Mouse (Mus musculus) midbrain, postnatal 0 days (tissue): ENCODE results near the gene Gtpbp2. TPM values are rescaled to one million over a fixed set of nuclear protein-coding genes. Genes with fewer than 3 reads are reported as not detected.

Experiments
- ATAC-seq: fragments of 200-750 bp; cut with Nextera tagmentation; 2 replicates; pipeline ENCODE4 v1.8.0; 2017; ENCODE audit warnings: moderate number of reproducible peaks, mild to moderate bottlenecking, moderate TSS enrichment, moderate library complexity; ENCODE audit not compliant: low FRiP score
- DNase-seq: peaks from one replicate; pipeline ENCODE4 v3.0.0-alpha.2; 2015; ENCODE audit warnings: low spot score
- H3K27ac ChIP-seq: fragments of 300-500 bp; sonication (generic); 2 replicates; pipeline ENCODE4 v1.5.1; 2014; ENCODE audit warnings: low read depth, mild to moderate bottlenecking, low read length, mixed read lengths
- H3K27me3 ChIP-seq: fragments of 300-500 bp; sonication (generic); 2 replicates; pipeline ENCODE4 v1.6.1; 2014; ENCODE audit warnings: low read length, control low read depth, mixed read lengths; ENCODE audit not compliant: insufficient read depth
- H3K36me3 ChIP-seq: fragments of 300-500 bp; sonication (generic); 2 replicates; pipeline ENCODE4 v1.6.1; 2014; ENCODE audit warnings: low read length, control low read depth, mixed read lengths; ENCODE audit not compliant: insufficient read depth
- H3K4me1 ChIP-seq: fragments of 300-500 bp; sonication (generic); 2 replicates; pipeline ENCODE4 v1.6.1; 2014; ENCODE audit warnings: mild to moderate bottlenecking, control low read depth, antibody characterized with exemption, low read length, mixed read lengths; ENCODE audit not compliant: insufficient read depth
- H3K4me2 ChIP-seq: fragments of 300-500 bp; sonication (generic); 2 replicates; pipeline ENCODE4 v1.6.1; 2014; ENCODE audit warnings: low read depth, mild to moderate bottlenecking, low read length, mixed read lengths; ENCODE audit not compliant: poor library complexity, severe bottlenecking
- H3K4me3 ChIP-seq: fragments of 300-500 bp; sonication (generic); 2 replicates; pipeline ENCODE4 v1.5.1; 2014; ENCODE audit warnings: low read depth, mild to moderate bottlenecking, low read length, moderate library complexity
- H3K9ac ChIP-seq: fragments of 300-500 bp; sonication (generic); replicated peaks from 2 replicates; pipeline ENCODE4 v1.6.1; 2014; ENCODE audit warnings: mild to moderate bottlenecking, low read length, moderate library complexity, mixed read lengths; ENCODE audit not compliant: poor library complexity, severe bottlenecking
- H3K9me3 ChIP-seq: fragments of 300-500 bp; sonication (generic); 2 replicates; pipeline ENCODE4 v1.6.1; 2016; ENCODE audit warnings: low read length, control low read depth
- CTCF ChIP-seq: IDR thresholded peaks from 2 replicates; pipeline ENCODE4 v1.5.1; 2016; ENCODE audit warnings: antibody characterized with exemption, mild to moderate bottlenecking
- WGBS: fragments of 180-500 bp; shearing (Covaris S2); extraction: QIAGEN DNeasy Blood & Tissue Kit; methylation state at CpG from one replicate; pipeline ENCODE4 v1.1.7; 2014; 5-methylcytosine and 5-hydroxymethylcytosine counted together
- polyA plus RNA-seq: library from polyadenylated mRNA; unstranded; fragments of >200 nt; fragmentation: Nextera tagmentation; extraction: Ambion mirVana; gene quantifications from 2 replicates; pipeline ENCODE4 v1.2.1, GENCODE M21; 2015
- total RNA-seq: library from RNA; depleted of rRNA; stranded (reverse); fragments of >200 nt; gene quantifications from 2 replicates; pipeline ENCODE4 v1.2.3, GENCODE M21; 2014

Gene Gtpbp2
- total and polyA plus RNA-seq, 2 experiments from 2014 or later, result 25.9 to 82.2 TPM

- Histone ChIP-seq H3K9me3 (no peaks in the 10 kb centered on the region), H3K4me3 (no peak overlapping the region), H3K27me3 (no peaks in the 10 kb centered on the region), H3K9ac (no peak overlapping the region), H3K27ac (no peak overlapping the region), H3K4me2 (no peak overlapping the region), H3K4me1 (0 out of 2 replicates have a peak, but pooled peaks cover 3% of the 10 kb centered on the region), H3K36me3 (peaks cover 48% of the 10 kb centered on the region)
- no peak for ATAC-seq
- no peak for DNase-seq
- TF ChIP-seq CTCF, result no peak
- 95% methylated on average over 8 of the region's 8 CpGs for WGBS
Observed at GRCm38 (mm10) chr17:46164301-46164700, 3.5 kb downstream of the Gtpbp2 start.

DNA sequence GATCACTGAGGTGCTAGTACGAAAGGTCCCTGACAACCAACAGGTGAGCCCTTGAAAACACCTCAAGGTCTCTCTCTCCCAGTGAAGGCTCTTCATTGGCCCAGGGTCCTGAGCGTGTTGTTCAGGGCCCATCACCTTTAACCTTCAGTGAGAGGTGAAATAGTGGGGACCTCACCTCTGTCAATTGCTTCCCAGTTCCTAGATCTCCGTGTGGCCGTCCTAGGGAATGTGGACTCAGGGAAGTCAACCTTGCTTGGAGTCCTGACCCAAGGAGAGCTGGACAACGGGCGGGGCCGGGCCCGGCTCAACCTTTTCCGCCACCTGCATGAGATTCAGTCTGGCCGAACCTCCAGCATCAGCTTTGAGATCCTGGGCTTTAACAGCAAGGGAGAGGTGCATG is 4.0 kb downstream of the Gtpbp2 start:
- no peak overlapping the region for H3K9ac ChIP-seq
- no peak overlapping the region for H3K4me3 ChIP-seq
- H3K27ac ChIP-seq, result no peak overlapping the region
- DNase-seq (no peak), ATAC-seq (no peak)
- 95% methylated on average over 10 of the region's 10 CpGs for WGBS
- H3K4me1 ChIP-seq, result 0 out of 2 replicates have a peak, but pooled peaks cover 3% of the 10 kb centered on the region
- no peaks in the 10 kb centered on the region for H3K9me3 ChIP-seq
- no peak overlapping the region for H3K4me2 ChIP-seq
- no peaks in the 10 kb centered on the region for H3K27me3 ChIP-seq
- TF ChIP-seq CTCF, result no peak
- H3K36me3 ChIP-seq, result peaks cover 51% of the 10 kb centered on the region

DNA sequence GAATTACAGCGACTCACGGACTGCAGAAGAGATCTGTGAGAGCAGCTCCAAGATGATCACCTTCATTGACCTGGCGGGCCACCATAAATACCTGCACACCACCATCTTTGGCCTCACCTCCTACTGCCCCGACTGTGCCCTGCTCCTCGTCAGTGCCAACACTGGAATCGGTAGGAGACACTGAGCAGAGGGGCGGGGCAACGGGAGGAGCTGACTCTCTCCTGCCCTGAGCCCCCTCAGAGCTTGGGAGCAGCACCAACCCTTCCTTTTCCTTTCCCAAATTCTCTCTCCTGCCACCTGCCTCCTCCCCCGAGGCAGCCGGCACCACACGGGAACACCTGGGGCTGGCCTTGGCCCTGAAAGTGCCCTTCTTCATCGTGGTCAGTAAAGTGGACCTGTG is 4.6 kb downstream of the Gtpbp2 start:
- 0 out of 2 replicates have a peak, but pooled peaks cover 3% of the 10 kb centered on the region for H3K4me1 ChIP-seq
- H3K36me3 ChIP-seq, result peaks cover 53% of the 10 kb centered on the region
- 87% methylated on average over 12 of the region's 12 CpGs for WGBS
- no peaks in the 10 kb centered on the region for H3K9me3 ChIP-seq
- DNase-seq, result no peak
- H3K4me2 ChIP-seq, result no peak overlapping the region
- no peaks in the 10 kb centered on the region for H3K27me3 ChIP-seq
- no peak overlapping the region for H3K27ac ChIP-seq
- no peak for TF ChIP-seq CTCF
- no peak overlapping the region for H3K9ac ChIP-seq
- no peak for ATAC-seq
- no peak overlapping the region for H3K4me3 ChIP-seq

DNA sequence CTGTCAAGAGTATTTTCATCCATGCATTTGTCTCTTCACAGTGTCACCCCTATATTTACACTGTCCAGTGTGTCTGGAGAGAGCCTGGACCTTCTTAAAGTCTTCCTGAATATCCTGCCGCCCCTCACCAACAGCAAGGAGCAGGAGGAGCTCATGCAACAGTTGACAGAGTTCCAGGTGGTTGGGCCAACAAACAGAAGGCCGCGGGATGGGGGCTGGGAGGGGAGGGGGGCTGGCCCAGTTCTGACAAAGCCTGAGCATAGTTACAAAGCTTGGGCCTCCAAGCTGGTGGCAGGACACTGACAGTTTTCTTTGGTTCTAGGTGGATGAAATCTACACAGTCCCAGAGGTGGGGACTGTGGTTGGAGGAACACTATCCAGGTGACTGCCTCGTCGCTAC is 5.4 kb downstream of the Gtpbp2 start:
- H3K9me3 ChIP-seq, result no peaks in the 10 kb centered on the region
- no peaks in the 10 kb centered on the region for H3K27me3 ChIP-seq
- H3K4me2 ChIP-seq, result no peak overlapping the region
- H3K4me3 ChIP-seq, result no peak overlapping the region
- ATAC-seq (no peak), DNase-seq (no peak)
- no peak overlapping the region for H3K9ac ChIP-seq
- no peak for TF ChIP-seq CTCF
- H3K27ac ChIP-seq, result no peak overlapping the region
- WGBS, result 83% methylated on average over 5 of the region's 5 CpGs
- H3K36me3 ChIP-seq, result peaks cover 57% of the 10 kb centered on the region
- H3K4me1 ChIP-seq, result 0 out of 2 replicates have a peak, but pooled peaks cover 3% of the 10 kb centered on the region

- WGBS, result 84% methylated on average over 11 of the region's 11 CpGs
- Histone ChIP-seq H3K4me3 (no peak overlapping the region), H3K4me1 (0 out of 2 replicates have a peak, but pooled peaks cover 3% of the 10 kb centered on the region), H3K27ac (no peak overlapping the region), H3K9ac (no peak overlapping the region), H3K4me2 (no peak overlapping the region), H3K9me3 (no peaks in the 10 kb centered on the region), H3K27me3 (no peaks in the 10 kb centered on the region), H3K36me3 (peaks cover 58% of the 10 kb centered on the region)
- peak; percentile 12 for DNase-seq
- TF ChIP-seq CTCF, result peak; percentile 48
- ATAC-seq, result no peak
Observed at GRCm38 (mm10) chr17:46167014-46167413, 6.2 kb downstream of the Gtpbp2 start.

DNA sequence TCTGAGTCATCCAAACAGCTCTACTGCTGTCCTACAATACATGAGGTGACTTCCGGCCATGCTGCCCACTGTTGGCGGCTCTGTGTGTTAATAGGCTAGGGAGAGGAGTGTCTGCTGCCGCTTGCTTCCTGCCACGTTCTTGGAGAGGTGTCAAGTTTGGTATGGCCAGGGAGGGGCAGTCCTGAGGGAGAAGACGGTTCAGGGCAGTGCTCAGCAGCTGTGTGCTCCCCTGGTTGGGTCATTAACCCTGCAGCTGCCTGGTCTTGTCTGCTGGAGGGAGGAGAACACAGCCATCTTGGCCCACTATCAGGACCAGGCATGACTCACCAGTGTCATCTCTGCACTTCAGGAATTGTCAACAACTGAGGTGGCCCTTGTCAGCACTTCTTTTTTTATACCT is 7.5 kb downstream of the Gtpbp2 start:
- ATAC-seq, result no peak

More for the DNA sequence above, 7.5 kb downstream of the Gtpbp2 start:
- Histone ChIP-seq H3K27ac (no peak overlapping the region), H3K4me3 (no peak overlapping the region), H3K27me3 (no peaks in the 10 kb centered on the region), H3K9me3 (no peaks in the 10 kb centered on the region), H3K9ac (no peak overlapping the region), H3K36me3 (peaks cover 70% of the 10 kb centered on the region), H3K4me2 (no peak overlapping the region), H3K4me1 (no peaks in the 10 kb centered on the region)
- 62% methylated on average over 5 of the region's 5 CpGs for WGBS
- DNase-seq, result no peak
- TF ChIP-seq CTCF, result no peak
